Mouse (Mus musculus) embryo, embryonic 11 days (tissue): ENCODE measurements around the gene Thoc3.

Experiments used
- DNase-seq: peaks from one replicate; pipeline ENCODE4 v3.0.0-alpha.2; 2015

Gene Thoc3

GRCm38 (mm10) chr13:54439912-54440311, 28.7 kb downstream of the Thoc3 start:
- no peak for DNase-seq

GRCm38 (mm10) chr13:54438814-54439213, 29.8 kb downstream of the Thoc3 start:
- DNase-seq = no peak

GRCm38 (mm10) chr13:54437083-54437482, 31.6 kb downstream of the Thoc3 start:
- no peak for DNase-seq

- DNase-seq = no peak
Observed at GRCm38 (mm10) chr13:54436666-54437065, 32.0 kb downstream of the Thoc3 start.

- no peak for DNase-seq
Observed at GRCm38 (mm10) chr13:54431161-54431560, 37.5 kb downstream of the Thoc3 start.

GRCm38 (mm10) chr13:54430051-54430450, 38.6 kb downstream of the Thoc3 start:
- DNase-seq = no peak

- DNase-seq = no peak
Observed at GRCm38 (mm10) chr13:54428771-54429170, 39.9 kb downstream of the Thoc3 start.

- DNase-seq = no peak
Observed at GRCm38 (mm10) chr13:54426781-54427655, 41.6 kb downstream of the Thoc3 start.

- DNase-seq = peak; percentile 34
Observed at GRCm38 (mm10) chr13:54425269-54425668, 43.4 kb downstream of the Thoc3 start.

- no peak for DNase-seq
Observed at GRCm38 (mm10) chr13:54420226-54420625, 48.4 kb downstream of the Thoc3 start.

- DNase-seq = no peak
Observed at GRCm38 (mm10) chr13:54418781-54419327, 49.8 kb downstream of the Thoc3 start.

- no peak for DNase-seq
Observed at GRCm38 (mm10) chr13:54415059-54415458, 53.6 kb downstream of the Thoc3 start.

GRCm38 (mm10) chr13:54412721-54413120, 55.9 kb downstream of the Thoc3 start:
- DNase-seq = no peak

- DNase-seq = peak; percentile 27
Observed at GRCm38 (mm10) chr13:54412236-54412635, 56.4 kb downstream of the Thoc3 start.

GRCm38 (mm10) chr13:54411656-54412055, 57.0 kb downstream of the Thoc3 start:
- no peak for DNase-seq
